Mouse (Mus musculus): ENCODE measurements around the gene Tmem120b. TPM values are rescaled to one million over a fixed set of nuclear protein-coding genes. Genes with fewer than 3 reads are reported as not detected.

Tmem120b gene
- polyA plus RNA-seq, 1 experiment: 9.9 TPM

DNA sequence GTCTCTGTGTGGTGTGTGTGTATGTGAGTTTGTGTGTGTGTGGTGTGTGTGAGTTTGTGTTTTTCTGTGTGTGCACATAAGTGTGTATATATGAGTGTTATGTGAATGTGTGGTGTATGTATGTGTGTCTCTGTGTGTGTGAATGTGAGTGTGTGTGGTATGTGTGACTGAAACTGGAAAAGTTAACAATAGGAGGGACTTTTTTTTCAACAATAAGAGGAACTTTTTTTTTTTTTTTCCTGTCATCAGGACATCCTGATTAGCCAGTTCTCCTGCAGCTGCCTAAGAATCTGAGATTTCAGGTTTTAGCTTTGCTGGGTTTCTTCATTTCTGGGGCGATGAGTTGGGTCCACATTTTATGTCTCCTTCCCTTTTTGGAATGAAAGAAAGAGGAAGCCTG is 11.4 kb downstream of the Tmem120b start:
- peak overlapping the region; percentile 49 for H3K27ac ChIP-seq (ENCODE audit: insufficient read depth, low read depth, low read length)
- no peaks in the 10 kb centered on the region for H3K27me3 ChIP-seq (replicated peaks; ENCODE audit: control insufficient read depth, insufficient read depth, low read length)
- 46% methylated on average over 1 of the region's 1 CpGs for WGBS
- H3K4me1 ChIP-seq (ENCODE audit: control insufficient read depth, insufficient read depth, low read length): peaks cover 14% of the 10 kb centered on the region
- no peak overlapping the region for H3K4me3 ChIP-seq (ENCODE audit: insufficient read depth, low read depth, low read length)
- DNase-seq: no peak
- TF ChIP-seq POLR2A (IDR thresholded peaks at IDR 0.05; ENCODE audit: low read depth, low read length): no peak
- no peaks in the 10 kb centered on the region for H3K36me3 ChIP-seq (ENCODE audit: control insufficient read depth, insufficient read depth, low read length)

DNA sequence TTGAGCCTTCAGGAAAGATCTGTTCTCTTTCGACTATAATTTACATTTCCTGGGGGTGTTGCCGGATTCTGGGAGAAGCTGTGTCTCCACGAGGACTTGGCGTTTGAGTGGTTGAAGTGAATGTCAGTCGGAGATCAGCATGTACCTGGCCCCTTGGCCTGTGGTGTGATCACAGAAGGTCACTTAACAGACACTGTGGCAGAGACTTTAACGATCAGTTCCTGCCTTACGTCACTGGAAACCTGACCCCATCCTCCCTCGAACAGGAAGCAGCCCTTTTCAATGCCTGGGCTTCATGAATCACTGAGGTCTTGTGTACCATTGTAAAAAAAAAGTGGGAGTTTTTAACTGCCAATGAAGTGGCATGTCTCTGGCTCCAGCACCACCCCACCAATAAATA is 11.8 kb downstream of the Tmem120b start:
- H3K4me1 ChIP-seq (ENCODE audit: control insufficient read depth, insufficient read depth, low read length): peaks cover 14% of the 10 kb centered on the region
- no peak overlapping the region for H3K4me3 ChIP-seq (ENCODE audit: insufficient read depth, low read depth, low read length)
- WGBS: 31% methylated on average over 8 of the region's 8 CpGs
- H3K27ac ChIP-seq (ENCODE audit: insufficient read depth, low read depth, low read length): peak overlapping the region; percentile 35
- TF ChIP-seq CTCF (conservative IDR thresholded peaks at IDR 0.05; ENCODE audit: insufficient read depth, insufficient read length, low read depth, low read length) (no peak), POLR2A (IDR thresholded peaks at IDR 0.05; ENCODE audit: low read depth, low read length) (no peak)
- H3K27me3 ChIP-seq (replicated peaks; ENCODE audit: control insufficient read depth, insufficient read depth, low read length): no peaks in the 10 kb centered on the region
- peak; percentile 51 for DNase-seq
- H3K36me3 ChIP-seq (ENCODE audit: control insufficient read depth, insufficient read depth, low read length): no peaks in the 10 kb centered on the region

DNA sequence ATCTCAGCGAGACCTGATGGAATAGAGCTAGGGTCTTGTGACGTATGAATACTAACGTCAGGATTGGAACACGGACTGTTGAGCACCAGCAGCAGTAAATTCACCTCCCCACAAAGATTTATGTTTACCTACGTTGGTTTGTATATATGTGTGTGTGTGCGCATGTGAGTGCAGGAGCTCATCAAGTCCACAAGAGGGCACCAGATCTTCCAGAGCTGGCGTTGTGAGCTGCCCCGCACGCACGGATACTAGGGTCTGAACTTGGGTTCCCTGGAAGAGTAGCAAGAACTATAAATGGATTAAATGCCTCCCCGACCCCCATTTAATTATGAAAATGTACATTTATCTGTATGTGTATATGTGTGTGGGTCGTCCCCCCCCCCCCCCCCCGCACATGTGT is 12.3 kb downstream of the Tmem120b start:
- no peaks in the 10 kb centered on the region for H3K27me3 ChIP-seq (replicated peaks; ENCODE audit: control insufficient read depth, insufficient read depth, low read length)
- H3K27ac ChIP-seq (ENCODE audit: insufficient read depth, low read depth, low read length): no peak overlapping the region
- H3K4me3 ChIP-seq (ENCODE audit: insufficient read depth, low read depth, low read length): no peak overlapping the region
- H3K36me3 ChIP-seq (ENCODE audit: control insufficient read depth, insufficient read depth, low read length): no peaks in the 10 kb centered on the region
- no peak for DNase-seq
- 91% methylated on average over 13 of the region's 13 CpGs for WGBS
- H3K4me1 ChIP-seq (ENCODE audit: control insufficient read depth, insufficient read depth, low read length): peaks cover 12% of the 10 kb centered on the region
- TF ChIP-seq POLR2A (IDR thresholded peaks at IDR 0.05; ENCODE audit: low read depth, low read length) (no peak), CTCF (conservative IDR thresholded peaks at IDR 0.05; ENCODE audit: insufficient read depth, insufficient read length, low read depth, low read length) (0 out of 2 replicates have a peak, but pooled peaks have one; percentile 11)

GRCm38 (mm10) chr5:123083340-123084050 is 15.3 kb downstream of the Tmem120b start:
- no peak for DNase-seq
- Histone ChIP-seq H3K27me3 (replicated peaks; ENCODE audit: control insufficient read depth, insufficient read depth, low read length) (no peaks in the 10 kb centered on the region), H3K36me3 (ENCODE audit: control insufficient read depth, insufficient read depth, low read length) (no peaks in the 10 kb centered on the region), H3K4me3 (ENCODE audit: insufficient read depth, low read depth, low read length) (no peak overlapping the region), H3K27ac (ENCODE audit: insufficient read depth, low read depth, low read length) (no peak overlapping the region), H3K4me1 (ENCODE audit: control insufficient read depth, insufficient read depth, low read length) (no peaks in the 10 kb centered on the region)
- 43% methylated on average over 13 of the region's 13 CpGs for WGBS
- TF ChIP-seq POLR2A (IDR thresholded peaks at IDR 0.05; ENCODE audit: low read depth, low read length): no peak
- TF ChIP-seq CTCF (conservative IDR thresholded peaks at IDR 0.05; ENCODE audit: insufficient read depth, insufficient read length, low read depth, low read length): no peak

GRCm38 (mm10) chr5:123086501-123086900 is 18.3 kb downstream of the Tmem120b start:
- WGBS: 90% methylated on average over 2 of the region's 2 CpGs
- Histone ChIP-seq H3K27me3 (replicated peaks; ENCODE audit: control insufficient read depth, insufficient read depth, low read length) (no peaks in the 10 kb centered on the region), H3K36me3 (ENCODE audit: control insufficient read depth, insufficient read depth, low read length) (no peaks in the 10 kb centered on the region), H3K4me3 (ENCODE audit: insufficient read depth, low read depth, low read length) (no peak overlapping the region), H3K27ac (ENCODE audit: insufficient read depth, low read depth, low read length) (no peak overlapping the region), H3K4me1 (ENCODE audit: control insufficient read depth, insufficient read depth, low read length) (no peaks in the 10 kb centered on the region)
- no peak for DNase-seq
- TF ChIP-seq CTCF (conservative IDR thresholded peaks at IDR 0.05; ENCODE audit: insufficient read depth, insufficient read length, low read depth, low read length) (no peak), POLR2A (IDR thresholded peaks at IDR 0.05; ENCODE audit: low read depth, low read length) (no peak)

DNA sequence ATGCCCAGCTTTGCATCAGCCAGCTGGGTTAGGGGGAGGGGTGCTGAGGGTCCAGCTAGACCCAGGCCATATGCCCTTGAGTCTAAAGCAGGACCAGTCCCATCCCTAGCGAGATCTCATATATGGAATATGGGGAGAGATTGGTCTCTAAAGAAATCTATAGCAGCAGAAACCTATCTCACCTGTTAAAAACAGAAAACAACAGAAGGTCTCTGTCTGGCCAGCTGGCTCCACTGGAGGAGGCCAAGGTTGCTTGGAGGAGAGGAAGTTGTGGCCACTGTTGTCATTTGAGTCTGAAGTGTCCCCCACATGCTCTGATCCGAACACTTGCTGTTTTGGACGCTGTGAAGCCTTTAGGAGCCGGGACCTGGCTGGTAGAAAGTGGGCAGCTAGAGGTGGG is 20.6 kb downstream of the Tmem120b start:
- TF ChIP-seq POLR2A (IDR thresholded peaks at IDR 0.05; ENCODE audit: low read depth, low read length): no peak
- TF ChIP-seq CTCF (conservative IDR thresholded peaks at IDR 0.05; ENCODE audit: insufficient read depth, insufficient read length, low read depth, low read length): no peak
- H3K36me3 ChIP-seq (ENCODE audit: control insufficient read depth, insufficient read depth, low read length): no peaks in the 10 kb centered on the region
- 96% methylated on average over 4 of the region's 4 CpGs for WGBS
- H3K27me3 ChIP-seq (replicated peaks; ENCODE audit: control insufficient read depth, insufficient read depth, low read length): no peaks in the 10 kb centered on the region
- H3K4me3 ChIP-seq (ENCODE audit: insufficient read depth, low read depth, low read length): no peak overlapping the region
- H3K27ac ChIP-seq (ENCODE audit: insufficient read depth, low read depth, low read length): no peak overlapping the region
- no peak for DNase-seq
- H3K4me1 ChIP-seq (ENCODE audit: control insufficient read depth, insufficient read depth, low read length): peaks cover 7% of the 10 kb centered on the region

GRCm38 (mm10) chr5:123090560-123091306 is 22.5 kb downstream of the Tmem120b start:
- no peak overlapping the region for H3K4me3 ChIP-seq (ENCODE audit: insufficient read depth, low read depth, low read length)
- H3K27me3 ChIP-seq (replicated peaks; ENCODE audit: control insufficient read depth, insufficient read depth, low read length): no peaks in the 10 kb centered on the region
- H3K4me1 ChIP-seq (ENCODE audit: control insufficient read depth, insufficient read depth, low read length): peaks cover 7% of the 10 kb centered on the region
- TF ChIP-seq POLR2A (IDR thresholded peaks at IDR 0.05; ENCODE audit: low read depth, low read length) (no peak), CTCF (conservative IDR thresholded peaks at IDR 0.05; ENCODE audit: insufficient read depth, insufficient read length, low read depth, low read length) (no peak)
- DNase-seq: peak; percentile 87
- no peak overlapping the region for H3K27ac ChIP-seq (ENCODE audit: insufficient read depth, low read depth, low read length)
- 79% methylated on average over 10 of the region's 10 CpGs for WGBS
- H3K36me3 ChIP-seq (ENCODE audit: control insufficient read depth, insufficient read depth, low read length): no peaks in the 10 kb centered on the region
